Mouse (Mus musculus) neural tube, embryonic 15.5 days (tissue): ENCODE data around the gene Klk15. TPM values are rescaled to one million over a fixed set of nuclear protein-coding genes. Genes with fewer than 3 reads are reported as not detected.

Experiments
- ATAC-seq: fragments of 200-750 bp; cut with Nextera tagmentation; 2 replicates; pipeline ENCODE4 v1.8.0; 2017; ENCODE audit warnings: mild to moderate bottlenecking, moderate TSS enrichment, moderate library complexity; ENCODE audit not compliant: low FRiP score
- H3K27ac ChIP-seq: fragments of 300-500 bp; sonication (generic); replicated peaks from 2 replicates; pipeline ENCODE4 v1.5.1; 2015; ENCODE audit warnings: mild to moderate bottlenecking, inconsistent platforms
- H3K27me3 ChIP-seq: fragments of 300-500 bp; sonication (generic); replicated peaks from 2 replicates; pipeline ENCODE4 v1.6.1; 2015; ENCODE audit warnings: inconsistent platforms
- H3K36me3 ChIP-seq: fragments of 300-500 bp; sonication (generic); 2 replicates; pipeline ENCODE4 v1.6.1; 2015; ENCODE audit warnings: inconsistent platforms
- H3K4me1 ChIP-seq: fragments of 300-500 bp; sonication (generic); 2 replicates; pipeline ENCODE4 v1.6.1; 2015; ENCODE audit warnings: inconsistent platforms
- H3K4me2 ChIP-seq: fragments of 300-500 bp; sonication (generic); 2 replicates; pipeline ENCODE4 v1.6.1; 2015; ENCODE audit warnings: inconsistent platforms, mild to moderate bottlenecking, moderate library complexity
- H3K4me3 ChIP-seq: fragments of 300-500 bp; sonication (generic); replicated peaks from 2 replicates; pipeline ENCODE4 v1.5.1; 2015; ENCODE audit warnings: mild to moderate bottlenecking, inconsistent platforms
- H3K9ac ChIP-seq: fragments of 300-500 bp; sonication (generic); replicated peaks from 2 replicates; pipeline ENCODE4 v1.6.1; 2015; ENCODE audit warnings: mild to moderate bottlenecking, inconsistent platforms
- H3K9me3 ChIP-seq: fragments of 300-500 bp; sonication (generic); replicated peaks from 2 replicates; pipeline ENCODE4 v1.6.1; 2016; ENCODE audit warnings: inconsistent platforms
- WGBS: fragments of 180-500 bp; shearing (Covaris S2); methylation state at CpG from one replicate; pipeline ENCODE4 v1.1.7; 2015; ENCODE audit warnings: mixed read lengths; 5-methylcytosine and 5-hydroxymethylcytosine counted together
- polyA plus RNA-seq: library from polyadenylated mRNA; unstranded; fragments of >200 nt; fragmentation: Nextera tagmentation; extraction: Ambion mirVana; gene quantifications from 2 replicates; pipeline ENCODE4 v1.2.1, GENCODE M21; 2015

Gene Klk15
- not detected in 2 replicates for polyA plus RNA-seq

DNA sequence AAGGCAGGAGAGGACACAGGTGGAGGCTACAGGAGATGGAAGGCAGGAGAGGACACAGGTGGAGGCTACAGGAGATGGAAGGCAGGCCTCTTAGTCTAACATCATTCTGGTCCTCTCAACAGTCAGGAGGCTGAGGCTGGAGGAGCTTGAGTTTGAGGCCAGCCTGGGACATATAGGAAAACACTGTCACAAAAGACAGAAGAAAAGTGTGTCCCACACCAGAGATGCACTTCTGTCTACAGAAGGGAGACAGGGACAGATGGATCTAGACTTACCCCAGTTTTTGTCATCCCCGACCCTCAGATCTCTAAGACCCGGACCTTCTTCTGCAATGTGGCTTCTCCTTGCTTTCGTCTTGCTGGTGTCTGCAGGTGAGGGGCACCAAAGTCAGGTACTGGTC lies at the start of gene Klk15:
TSS of gene Klk15 (plus strand) at position 301 of the 400 bp plus-strand sequence.
- no peak for ATAC-seq
- Histone ChIP-seq H3K9me3 (no peaks in the 10 kb centered on the region), H3K4me1 (no peaks in the 10 kb centered on the region)

DNA sequence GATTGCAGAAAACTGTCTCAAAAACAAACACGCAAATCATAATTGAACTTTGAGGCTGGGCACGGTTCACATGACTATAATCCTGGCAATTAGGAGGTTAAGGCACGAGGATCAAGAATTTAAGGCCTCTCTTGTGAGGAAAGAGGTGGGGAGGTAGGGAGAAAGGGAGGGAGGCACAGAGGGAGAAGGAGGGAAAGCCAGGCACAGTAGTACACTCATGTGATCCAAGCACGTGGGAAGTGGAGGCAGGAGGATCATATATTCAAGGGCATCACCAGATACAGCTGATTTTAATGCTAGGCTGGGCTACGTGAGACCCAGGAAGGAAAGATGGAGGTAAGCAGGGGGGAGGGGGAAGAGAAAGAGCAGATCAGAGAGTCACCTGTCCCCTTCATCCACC lies 42.2 kb upstream of the Klk15 start:
- H3K27me3 ChIP-seq, result no peaks in the 10 kb centered on the region
- no peak for ATAC-seq
- WGBS, result 67% methylated on average over 5 of the region's 5 CpGs
- no peaks in the 10 kb centered on the region for H3K9me3 ChIP-seq
- H3K4me1 ChIP-seq, result no peaks in the 10 kb centered on the region
- no peak overlapping the region for H3K27ac ChIP-seq
- no peak overlapping the region for H3K4me2 ChIP-seq
- no peaks in the 10 kb centered on the region for H3K36me3 ChIP-seq
- H3K4me3 ChIP-seq, result no peak overlapping the region
- no peak overlapping the region for H3K9ac ChIP-seq

More for the DNA sequence above, at the start of gene Klk15:
- Histone ChIP-seq H3K27ac (no peak within 1 kb of the TSS), H3K4me2 (no peak within 1 kb of the TSS), H3K4me3 (no peak within 1 kb of the TSS), H3K9ac (no peak within 1 kb of the TSS), H3K27me3 (no peaks in the 10 kb centered on the region), H3K36me3 (no peaks in the 10 kb centered on the region)
- WGBS, result 94% methylated on average over 3 of the region's 3 CpGs

DNA sequence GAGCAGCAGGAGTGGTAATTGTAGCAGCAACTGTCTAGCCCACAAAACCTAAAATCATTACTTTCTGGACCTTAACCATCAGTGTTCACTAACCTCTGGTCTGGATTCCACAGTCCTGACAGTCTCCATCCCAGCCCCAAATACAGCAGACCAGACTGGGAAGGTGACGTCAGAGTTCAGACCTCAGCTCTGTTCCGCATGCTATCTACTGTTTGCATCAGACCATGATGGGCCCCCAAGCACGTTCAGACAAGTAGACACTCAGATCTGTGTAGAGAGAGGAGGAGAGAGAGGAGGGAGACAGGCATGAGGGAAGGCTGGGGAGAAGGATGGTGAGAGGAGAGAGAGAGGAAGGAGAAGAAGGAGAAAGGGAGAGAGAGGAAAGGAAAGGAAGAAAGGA lies 41.8 kb upstream of the Klk15 start:
- WGBS, result 68% methylated on average over 3 of the region's 3 CpGs

DNA sequence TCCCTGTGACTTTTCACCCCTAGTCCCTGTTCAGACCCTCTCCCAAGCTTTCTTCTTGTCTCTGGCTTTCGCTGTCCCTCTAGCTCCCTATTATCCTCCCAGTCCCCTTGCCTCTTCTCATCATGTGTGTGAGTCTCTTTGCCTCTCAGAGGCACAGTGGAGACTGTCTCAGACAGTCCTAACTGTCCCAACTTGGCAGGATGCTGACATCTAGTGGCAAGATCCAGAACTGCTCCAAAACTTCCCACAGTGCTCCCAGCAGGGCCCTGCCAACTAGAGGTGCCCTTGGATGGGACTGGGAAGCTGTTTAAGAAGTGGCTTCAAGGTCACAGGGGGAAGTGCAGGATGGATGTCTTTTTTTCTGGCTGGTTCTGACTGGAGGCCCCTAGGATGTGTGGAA lies 38.7 kb upstream of the Klk15 start:
- peak; percentile 96 for ATAC-seq
- Histone ChIP-seq H3K9ac (no peak overlapping the region), H3K9me3 (no peaks in the 10 kb centered on the region), H3K27me3 (no peaks in the 10 kb centered on the region), H3K4me1 (no peaks in the 10 kb centered on the region), H3K4me2 (no peak overlapping the region), H3K27ac (no peak overlapping the region), H3K36me3 (no peaks in the 10 kb centered on the region), H3K4me3 (no peak overlapping the region)
- 13% methylated on average over 1 of the region's 1 CpGs for WGBS

More for the DNA sequence above, 41.8 kb upstream of the Klk15 start:
- Histone ChIP-seq H3K4me3 (no peak overlapping the region), H3K36me3 (no peaks in the 10 kb centered on the region), H3K27ac (no peak overlapping the region), H3K27me3 (no peaks in the 10 kb centered on the region), H3K9me3 (no peaks in the 10 kb centered on the region), H3K4me2 (no peak overlapping the region), H3K4me1 (no peaks in the 10 kb centered on the region), H3K9ac (no peak overlapping the region)
- ATAC-seq, result no peak

DNA sequence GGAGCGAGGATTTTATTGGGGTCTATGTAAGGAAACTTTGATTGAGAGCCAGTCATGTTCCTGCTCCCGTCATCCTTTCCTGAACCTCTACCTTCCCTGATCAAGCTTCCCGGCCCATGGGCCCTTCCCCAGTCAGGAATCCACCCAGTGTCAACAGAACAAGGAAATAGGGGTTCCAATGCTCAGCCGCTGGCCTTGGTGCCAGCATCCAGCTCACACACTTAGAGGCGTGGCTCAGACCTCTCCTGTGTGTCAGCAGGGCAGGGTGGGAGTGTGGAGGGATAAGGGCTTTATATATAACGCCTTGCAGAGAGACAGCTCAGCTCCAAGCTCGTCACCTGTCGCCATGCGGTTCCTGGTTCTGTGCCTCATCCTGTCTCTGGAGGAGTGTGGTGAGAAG lies 18.7 kb upstream of the Klk15 start:
- H3K36me3 ChIP-seq, result no peaks in the 10 kb centered on the region
- H3K4me1 ChIP-seq, result no peaks in the 10 kb centered on the region
- no peak overlapping the region for H3K4me3 ChIP-seq
- H3K9ac ChIP-seq, result no peak overlapping the region
- ATAC-seq, result no peak
- H3K4me2 ChIP-seq, result no peak overlapping the region
- WGBS, result 79% methylated on average over 9 of the region's 9 CpGs
- H3K27ac ChIP-seq, result no peak overlapping the region
- no peaks in the 10 kb centered on the region for H3K9me3 ChIP-seq
- no peaks in the 10 kb centered on the region for H3K27me3 ChIP-seq

DNA sequence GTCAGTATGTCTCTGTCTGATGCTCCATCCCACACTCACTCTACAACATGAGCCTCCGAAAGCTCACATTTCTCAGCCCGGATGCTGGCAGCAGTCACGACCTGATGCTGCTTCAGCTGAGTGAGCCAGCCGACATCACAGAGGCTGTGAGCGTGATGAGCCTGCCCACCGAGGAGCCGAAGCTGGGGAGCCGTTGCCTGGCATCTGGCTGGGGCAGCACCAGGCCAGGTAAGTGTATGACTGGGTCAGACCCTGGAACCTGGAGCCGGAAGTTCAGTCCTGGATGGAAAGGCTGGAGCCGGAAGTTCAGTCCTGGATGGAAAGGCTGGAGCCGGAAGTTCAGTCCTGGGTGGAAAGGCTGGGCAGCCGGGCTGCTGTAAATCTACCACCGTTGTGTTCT lies 15.1 kb upstream of the Klk15 start:
- H3K27me3 ChIP-seq, result no peaks in the 10 kb centered on the region
- no peaks in the 10 kb centered on the region for H3K9me3 ChIP-seq
- H3K4me3 ChIP-seq, result no peak overlapping the region
- ATAC-seq, result no peak
- no peak overlapping the region for H3K4me2 ChIP-seq
- WGBS, result 89% methylated on average over 13 of the region's 13 CpGs
- no peaks in the 10 kb centered on the region for H3K4me1 ChIP-seq
- no peaks in the 10 kb centered on the region for H3K36me3 ChIP-seq
- no peak overlapping the region for H3K9ac ChIP-seq
- H3K27ac ChIP-seq, result no peak overlapping the region

DNA sequence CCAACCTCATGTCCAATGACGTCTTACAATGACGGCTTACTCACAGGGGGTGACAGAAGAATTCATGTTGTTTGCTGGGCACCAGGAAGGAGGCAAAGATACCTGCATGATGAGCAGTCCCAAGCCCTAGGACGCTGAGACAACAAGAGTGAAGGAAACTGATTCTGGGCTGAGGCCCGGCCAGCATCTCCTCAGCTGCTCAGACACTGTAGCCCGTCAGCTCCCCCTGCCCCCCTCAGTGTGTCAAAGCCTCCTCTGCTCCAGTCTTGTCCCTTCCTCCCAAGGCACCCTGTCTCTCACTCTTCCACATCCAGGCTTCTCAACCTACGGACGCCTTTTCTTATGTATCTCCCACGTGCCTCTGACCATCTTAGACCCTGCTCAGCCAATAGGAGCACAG lies 14.7 kb upstream of the Klk15 start:
- Histone ChIP-seq H3K4me1 (no peaks in the 10 kb centered on the region), H3K4me2 (no peak overlapping the region)

DNA sequence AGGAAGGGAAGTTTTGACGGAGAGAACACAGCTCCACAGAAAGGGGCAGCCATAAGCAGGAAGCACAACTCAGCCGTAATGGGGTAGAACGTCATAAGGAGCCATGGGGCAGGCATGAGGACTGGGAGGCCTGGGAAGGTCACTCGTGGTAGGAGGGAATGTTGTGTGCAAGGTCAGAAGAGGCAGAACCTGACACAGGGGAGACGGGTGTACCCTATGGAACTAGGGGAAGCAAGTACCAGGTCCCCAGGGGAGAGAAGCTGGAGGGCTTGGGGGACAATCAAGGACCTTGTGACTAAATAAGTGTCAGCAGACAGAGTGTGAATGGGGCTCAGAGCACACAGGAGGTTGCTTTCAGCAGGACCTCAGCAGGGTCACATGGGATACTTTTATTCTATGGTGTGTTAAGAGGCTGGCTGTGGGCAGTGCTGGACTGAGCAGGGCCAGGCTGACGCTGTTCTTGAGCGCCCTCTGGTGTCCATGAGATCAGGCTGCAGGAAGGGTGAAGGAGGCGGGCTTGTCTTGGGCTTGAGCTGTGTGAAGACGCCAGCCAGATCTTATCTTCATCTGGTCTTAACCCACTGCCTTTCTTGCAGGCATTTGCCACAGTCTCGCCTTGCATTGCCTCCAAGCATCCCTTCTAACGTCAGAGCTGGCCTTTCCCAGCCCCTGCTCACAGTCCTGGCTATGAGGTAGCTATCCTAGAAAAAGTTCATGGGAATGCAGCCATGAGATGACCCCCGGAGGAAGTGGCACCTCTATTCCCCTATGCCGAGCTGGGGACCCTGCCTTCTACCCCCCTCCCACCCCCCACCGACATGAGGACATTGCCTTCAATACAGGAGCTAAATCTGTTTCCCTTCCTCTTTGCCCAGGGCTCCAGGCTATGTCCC lies 13.7 kb upstream of the Klk15 start:
- no peaks in the 10 kb centered on the region for H3K27me3 ChIP-seq
- ATAC-seq, result peak; percentile 92
- H3K4me2 ChIP-seq, result no peak overlapping the region
- no peaks in the 10 kb centered on the region for H3K36me3 ChIP-seq
- no peak overlapping the region for H3K4me3 ChIP-seq
- WGBS, result 34% methylated on average over 14 of the region's 14 CpGs
- H3K4me1 ChIP-seq, result no peaks in the 10 kb centered on the region
- no peak overlapping the region for H3K9ac ChIP-seq
- H3K27ac ChIP-seq, result no peak overlapping the region
- no peaks in the 10 kb centered on the region for H3K9me3 ChIP-seq

More for the DNA sequence above, 14.7 kb upstream of the Klk15 start:
- Histone ChIP-seq H3K27me3 (no peaks in the 10 kb centered on the region), H3K4me3 (no peak overlapping the region), H3K9me3 (no peaks in the 10 kb centered on the region), H3K36me3 (no peaks in the 10 kb centered on the region), H3K27ac (no peak overlapping the region), H3K9ac (no peak overlapping the region)
- WGBS, result 81% methylated on average over 8 of the region's 8 CpGs
- ATAC-seq, result no peak

DNA sequence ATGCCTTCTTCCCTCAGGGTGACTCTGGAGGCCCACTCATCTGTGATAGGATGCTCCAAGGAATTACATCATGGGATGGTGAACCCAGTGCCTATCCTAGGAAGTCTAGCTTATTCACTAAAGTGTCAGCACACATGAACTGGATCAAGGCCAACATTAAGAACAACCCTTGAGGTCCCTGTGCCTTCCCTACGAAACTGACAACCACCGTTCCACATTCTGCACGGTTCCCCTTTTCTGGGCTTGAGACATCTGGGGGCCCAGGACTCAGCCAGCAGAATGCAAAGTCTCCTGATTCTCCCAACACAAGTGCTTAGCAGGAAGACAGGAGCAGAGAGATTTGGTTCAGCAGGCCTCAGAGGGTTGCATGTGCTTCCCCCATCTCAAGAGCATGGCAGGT lies 13.0 kb upstream of the Klk15 start:
- H3K36me3 ChIP-seq, result no peaks in the 10 kb centered on the region
- H3K9ac ChIP-seq, result no peak overlapping the region
- H3K4me3 ChIP-seq, result no peak overlapping the region
- ATAC-seq, result no peak
- no peaks in the 10 kb centered on the region for H3K4me1 ChIP-seq
- no peaks in the 10 kb centered on the region for H3K9me3 ChIP-seq
- no peak overlapping the region for H3K27ac ChIP-seq
- no peak overlapping the region for H3K4me2 ChIP-seq
- no peaks in the 10 kb centered on the region for H3K27me3 ChIP-seq
- 92% methylated on average over 3 of the region's 3 CpGs for WGBS

DNA sequence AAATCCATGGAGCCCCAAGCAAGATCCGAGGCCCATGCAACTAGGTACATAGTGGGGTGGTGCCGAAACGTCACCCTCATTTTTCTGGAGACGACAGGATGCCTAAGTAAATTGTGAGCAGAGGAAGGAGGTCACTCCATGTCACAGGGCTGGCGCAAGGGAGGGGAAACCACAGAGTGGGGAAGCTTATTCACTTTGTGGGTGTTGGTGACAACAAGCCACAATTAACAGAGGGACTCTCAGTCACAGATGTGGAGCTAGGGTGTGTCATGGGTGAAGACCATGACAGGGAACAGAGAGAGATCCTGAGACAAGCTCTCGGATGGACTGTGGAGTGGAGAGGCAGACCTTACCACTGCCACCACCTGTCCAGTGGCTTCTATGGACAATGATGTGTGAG lies 12.5 kb upstream of the Klk15 start:
- no peak overlapping the region for H3K4me3 ChIP-seq
- no peaks in the 10 kb centered on the region for H3K36me3 ChIP-seq
- no peaks in the 10 kb centered on the region for H3K27me3 ChIP-seq
- no peaks in the 10 kb centered on the region for H3K9me3 ChIP-seq
- no peak for ATAC-seq
- H3K9ac ChIP-seq, result no peak overlapping the region
- no peak overlapping the region for H3K4me2 ChIP-seq
- no peaks in the 10 kb centered on the region for H3K4me1 ChIP-seq
- H3K27ac ChIP-seq, result no peak overlapping the region
- 86% methylated on average over 6 of the region's 6 CpGs for WGBS

DNA sequence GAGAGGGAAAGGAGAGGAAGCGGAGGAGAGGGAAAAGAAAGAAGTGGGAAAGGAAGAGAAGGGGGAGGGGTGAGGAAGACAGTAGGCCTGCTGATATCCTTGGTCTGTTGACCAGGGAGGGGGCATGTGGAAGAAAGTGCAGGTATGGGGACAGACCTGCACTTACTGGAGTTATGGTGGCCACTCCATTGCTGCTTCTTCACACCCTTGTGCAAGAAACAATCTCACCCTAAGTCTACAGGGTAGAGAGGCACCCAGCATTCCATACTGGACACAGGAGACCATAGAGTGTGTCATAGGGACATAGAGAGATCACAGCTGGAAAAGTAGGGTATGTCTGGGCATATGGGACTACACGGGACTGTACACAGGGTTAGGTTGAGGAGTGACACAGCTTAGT lies 11.6 kb upstream of the Klk15 start:
- no peak for ATAC-seq
- Histone ChIP-seq H3K27ac (no peak overlapping the region), H3K4me3 (no peak overlapping the region), H3K36me3 (no peaks in the 10 kb centered on the region), H3K9ac (no peak overlapping the region), H3K4me2 (no peak overlapping the region), H3K4me1 (no peaks in the 10 kb centered on the region), H3K9me3 (no peaks in the 10 kb centered on the region), H3K27me3 (no peaks in the 10 kb centered on the region)
- WGBS, result 82% methylated on average over 2 of the region's 2 CpGs

DNA sequence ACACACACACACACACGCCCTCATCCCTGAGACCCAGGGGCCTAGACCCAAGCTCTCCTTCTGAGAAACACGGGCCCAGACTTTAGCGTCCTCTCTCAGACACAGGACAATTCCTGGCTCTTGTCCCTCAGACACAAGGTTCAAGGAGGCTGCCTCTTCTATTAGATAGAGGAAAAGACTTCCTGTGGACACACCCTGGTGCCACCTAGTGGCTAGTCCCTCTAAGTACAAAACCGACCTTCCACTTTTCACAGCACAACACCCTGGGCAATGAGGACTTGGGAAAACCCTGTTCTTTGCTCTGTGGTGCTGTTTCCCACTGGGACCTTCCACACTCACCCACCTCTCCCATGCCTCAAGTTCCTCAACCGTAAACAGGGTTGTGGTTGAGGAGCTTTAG lies 7.6 kb upstream of the Klk15 start:
- Histone ChIP-seq H3K9ac (no peak overlapping the region), H3K4me1 (no peaks in the 10 kb centered on the region), H3K27me3 (no peaks in the 10 kb centered on the region), H3K9me3 (no peaks in the 10 kb centered on the region), H3K27ac (no peak overlapping the region), H3K36me3 (no peaks in the 10 kb centered on the region), H3K4me3 (no peak overlapping the region), H3K4me2 (no peak overlapping the region)
- WGBS, result 63% methylated on average over 5 of the region's 5 CpGs
- ATAC-seq, result no peak
